Mouse (Mus musculus) liver, adult 2 months (tissue): ENCODE measurements around the gene Taz.

ENCODE experiments used
- CTCF ChIP-seq: fragments of 200-500 bp; IDR thresholded peaks from 2 replicates; pipeline ENCODE4 v1.5.1; 2011; ENCODE audit warnings: low read depth, low read length, control low read depth
- POLR2A ChIP-seq: fragments of 200-500 bp; IDR thresholded peaks from 2 replicates; pipeline ENCODE4 v1.6.1; 2011; ENCODE audit warnings: low read length, control low read depth; ENCODE audit not compliant: insufficient read depth; ENCODE audit errors: extremely low read depth

GRCm38 (mm10) chrX:74246693-74247092 is 35.0 kb upstream of the Taz start:
- TF ChIP-seq CTCF, result no peak
- TF ChIP-seq POLR2A, result no peak
